Mouse (Mus musculus): Measurements from ENCODE around the gene Tubg2. TPM values are rescaled to one million over a fixed set of nuclear protein-coding genes. Genes with fewer than 3 reads are reported as not detected.

Tubg2 gene
- polyA plus RNA-seq, 1 experiment from 2014 or later, result 3.5 TPM

- ATAC-seq (no peak), DNase-seq (ENCODE audit: low read depth, low spot score) (no peak)
- in situ Hi-C loops (cut with MboI; ENCODE audit: low pct_unique_long_range_greater_than_20kb), result loop anchor here (10.0 kb wide), 1 partner anchor 201 kb away; the partner anchor contains the start of gene Cavin1
- ChIA-PET CTCF (interaction anchor here (0.9 to 3.2 kb wide), 11 partner anchors 12 to 116 kb away, joined by 3 to 13 read pairs (median 4); partner anchors contain the start of genes Naglu, Psmc3ip, Retreg3 and Tubg1), POLR2A (interaction anchor here (0.6 to 2.8 kb wide), 2 partner anchors 80 to 81 kb away, joined by 3 to 10 read pairs; partner anchors contain the start of gene Psmc3ip)
- no peaks in the 10 kb centered on the region for H3K27me3 ChIP-seq
- no peak for TF ChIP-seq CTCF (IDR thresholded peaks at IDR 0.05)
Measured at GRCm38 (mm10) chr11:101175636-101176116, 20.0 kb downstream of the Tubg2 start.

DNA sequence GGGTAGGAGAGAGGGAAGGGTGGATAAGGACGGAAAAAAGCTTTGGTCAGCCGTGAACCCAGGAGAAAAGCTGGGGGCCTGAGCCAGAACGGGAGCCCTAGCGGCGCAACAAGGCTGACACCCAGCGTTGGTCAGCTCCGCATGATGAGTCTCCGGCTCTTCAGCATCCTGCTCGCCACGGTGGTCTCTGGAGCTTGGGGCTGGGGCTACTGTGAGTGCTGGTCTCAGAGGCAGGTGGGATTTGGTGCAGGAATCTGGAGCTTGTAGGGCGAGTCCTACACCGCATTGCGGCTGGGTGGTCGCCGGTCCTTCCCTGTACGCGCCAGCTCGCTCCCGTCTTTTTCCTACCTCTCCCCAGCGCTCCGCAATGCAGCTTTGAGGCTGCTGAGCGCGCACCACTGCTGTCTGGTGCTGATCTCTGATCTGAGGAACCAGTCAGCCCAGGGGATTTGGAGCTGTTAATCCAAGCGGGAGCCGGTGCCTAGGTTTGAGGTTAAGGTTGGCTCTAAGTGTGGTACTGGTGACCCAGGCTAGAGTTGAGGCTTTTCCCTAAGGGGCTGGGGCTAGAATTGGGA is 20.5 kb downstream of the Tubg2 start:
- CTCF ChIA-PET, result interaction anchor here (0.6 to 3.2 kb wide), 16 partner anchors 11 to 193 kb away, joined by 3 to 13 read pairs (median 4); partner anchors contain the start of genes Becn1, Naglu, Psmc3ip and Retreg3
- TF ChIP-seq CTCF (IDR thresholded peaks at IDR 0.05), result no peak
- POLR2A ChIA-PET, result interaction anchor here (0.6 to 2.8 kb wide), 3 partner anchors 11 to 82 kb away, joined by 3 to 10 read pairs (median 4); partner anchors contain the start of gene Psmc3ip
- in situ Hi-C loops (cut with MboI; ENCODE audit: low pct_unique_long_range_greater_than_20kb), result loop anchor here (10.0 kb wide), 1 partner anchor 201 kb away; the partner anchor contains the start of gene Cavin1
- no peak for DNase-seq (ENCODE audit: low read depth, low spot score)
- ATAC-seq, result no peak
- no peaks in the 10 kb centered on the region for H3K27me3 ChIP-seq

DNA sequence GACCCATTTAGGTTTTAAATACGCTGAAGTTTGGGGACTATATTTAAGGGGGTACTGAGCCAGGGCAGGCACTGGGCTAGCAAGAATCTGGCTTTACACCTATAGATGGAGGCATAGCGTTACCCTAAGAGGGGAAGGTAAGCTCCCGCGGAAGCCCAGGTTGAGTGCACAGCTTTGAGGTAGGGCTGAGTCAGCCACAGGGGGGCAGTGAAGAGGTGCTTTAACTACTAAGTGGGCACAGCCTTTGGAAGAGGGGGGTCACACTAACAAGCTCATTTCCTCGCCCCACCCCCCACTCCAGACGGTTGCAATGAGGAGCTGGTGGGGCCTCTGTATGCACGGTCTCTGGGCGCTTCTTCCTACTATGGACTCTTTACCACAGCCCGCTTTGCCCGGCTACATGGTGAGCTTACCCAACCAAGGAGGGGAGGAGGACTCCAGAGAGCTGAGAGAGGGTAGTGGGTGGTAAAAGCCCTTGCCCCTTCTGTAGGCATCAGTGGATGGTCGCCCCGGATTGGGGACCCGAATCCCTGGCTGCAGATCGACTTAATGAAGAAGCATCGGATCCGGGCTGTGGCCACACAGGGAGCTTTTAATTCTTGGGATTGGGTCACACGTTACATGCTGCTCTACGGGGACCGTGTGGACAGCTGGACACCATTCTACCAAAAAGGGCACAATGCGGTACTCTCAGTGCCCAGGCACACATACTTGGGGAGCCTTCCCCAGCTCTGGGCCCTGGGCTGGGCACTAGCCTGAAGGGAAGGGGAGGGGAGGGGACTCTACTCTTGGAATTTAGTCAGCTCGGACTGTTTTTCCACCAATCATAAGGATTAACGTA is 21.4 kb downstream of the Tubg2 start:
- ChIA-PET POLR2A (interaction anchor here (1.1 to 2.8 kb wide), 3 partner anchors 10 to 82 kb away, joined by 4 to 10 read pairs (median 7); partner anchors contain the start of gene Psmc3ip), CTCF (interaction anchor here (0.6 to 3.2 kb wide), 15 partner anchors 10 to 194 kb away, joined by 3 to 13 read pairs (median 4); partner anchors contain the start of genes Becn1, Mlx, Naglu and Psmc3ip)
- in situ Hi-C loops (cut with MboI; ENCODE audit: low pct_unique_long_range_greater_than_20kb), result loop anchor here (10.0 kb wide), 1 partner anchor 202 kb away; the partner anchor contains the start of gene Cavin1
- no peak for TF ChIP-seq CTCF (IDR thresholded peaks at IDR 0.05)
- H3K27me3 ChIP-seq, result no peaks in the 10 kb centered on the region
- DNase-seq (ENCODE audit: low read depth, low spot score), result no peak
- no peak for ATAC-seq

GRCm38 (mm10) chr11:101178061-101179058 is 22.7 kb downstream of the Tubg2 start:
- POLR2A ChIA-PET, result interaction anchor here (1.1 to 2.8 kb wide), 2 partner anchors 13 to 83 kb away, joined by 7 to 10 read pairs; partner anchors contain the start of gene Psmc3ip
- ATAC-seq (no peak), DNase-seq (ENCODE audit: low read depth, low spot score) (no peak)
- in situ Hi-C loops (cut with MboI; ENCODE audit: low pct_unique_long_range_greater_than_20kb), result loop anchor here (10.0 kb wide), 1 partner anchor 204 kb away; the partner anchor contains the start of gene Cavin1
- no peak for TF ChIP-seq CTCF (IDR thresholded peaks at IDR 0.05)
- CTCF ChIA-PET, result interaction anchor here (1.2 to 3.2 kb wide), 5 partner anchors 9 to 91 kb away, joined by 3 to 13 read pairs (median 11); partner anchors contain the start of genes Mlx and Psmc3ip
- no peaks in the 10 kb centered on the region for H3K27me3 ChIP-seq

DNA sequence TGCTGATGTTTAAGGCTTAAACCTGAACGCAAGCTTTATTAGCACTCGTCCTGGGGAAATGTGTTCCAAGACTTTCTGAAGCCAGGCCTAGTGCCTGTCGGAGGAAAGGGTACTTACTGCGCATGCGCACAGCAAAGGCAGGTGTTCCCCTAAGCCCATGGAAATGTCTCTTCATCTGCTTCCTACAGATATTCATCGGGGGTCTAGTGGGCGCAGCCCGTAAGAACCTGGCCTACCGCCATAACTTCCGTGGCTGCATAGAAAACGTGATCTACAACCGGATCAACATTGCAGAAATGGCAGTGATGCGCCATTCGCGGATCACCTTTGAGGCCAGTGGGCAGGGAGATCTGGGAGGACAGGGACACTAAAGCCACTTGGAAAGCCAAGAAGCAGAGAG is 23.6 kb downstream of the Tubg2 start:
- ChIA-PET POLR2A (no interaction called here), CTCF (interaction anchor here (1.8 kb wide), 1 partner anchor 12 kb away, joined by 4 read pairs; no protein-coding TSS in a partner anchor)
- in situ Hi-C loops (cut with MboI; ENCODE audit: low pct_unique_long_range_greater_than_20kb), result loop anchor here (10.0 kb wide), 1 partner anchor 205 kb away; the partner anchor contains the start of gene Cavin1
- no peak for TF ChIP-seq CTCF (IDR thresholded peaks at IDR 0.05)
- no peaks in the 10 kb centered on the region for H3K27me3 ChIP-seq
- ATAC-seq (no peak), DNase-seq (ENCODE audit: low read depth, low spot score) (no peak)

GRCm38 (mm10) chr11:101180261-101180660 is 24.6 kb downstream of the Tubg2 start:
- POLR2A ChIA-PET, result interaction anchor here (1.0 kb wide), 1 partner anchor 50 kb away, joined by 3 read pairs; no protein-coding TSS in a partner anchor
- H3K27me3 ChIP-seq, result no peaks in the 10 kb centered on the region
- no peak for TF ChIP-seq CTCF (IDR thresholded peaks at IDR 0.05)
- in situ Hi-C loops (cut with MboI; ENCODE audit: low pct_unique_long_range_greater_than_20kb), result no loop called here
- CTCF ChIA-PET, result interaction anchor here (0.8 to 1.8 kb wide), 4 partner anchors 11 to 111 kb away, joined by 3 to 6 read pairs (median 4); partner anchors contain the start of genes Naglu and Psmc3ip
- no peak for DNase-seq (ENCODE audit: low read depth, low spot score)
- ATAC-seq, result no peak

- in situ Hi-C loops (cut with MboI; ENCODE audit: low pct_unique_long_range_greater_than_20kb), result no loop called here
- no peak for ATAC-seq
- ChIA-PET CTCF (interaction anchor here (0.7 to 1.8 kb wide), 5 partner anchors 9 to 85 kb away, joined by 3 to 6 read pairs (median 3); partner anchors contain the start of gene Psmc3ip), POLR2A (interaction anchor here (1.0 kb wide), 1 partner anchor 51 kb away, joined by 3 read pairs; no protein-coding TSS in a partner anchor)
- no peak for TF ChIP-seq CTCF (IDR thresholded peaks at IDR 0.05)
- DNase-seq (ENCODE audit: low read depth, low spot score), result no peak
- no peaks in the 10 kb centered on the region for H3K27me3 ChIP-seq
Measured at GRCm38 (mm10) chr11:101180846-101181740, 25.4 kb downstream of the Tubg2 start.

GRCm38 (mm10) chr11:101181961-101182360 is 26.3 kb downstream of the Tubg2 start:
- in situ Hi-C loops (cut with MboI; ENCODE audit: low pct_unique_long_range_greater_than_20kb), result no loop called here
- no peak for ATAC-seq
- POLR2A ChIA-PET, result no interaction called here
- no peak for TF ChIP-seq CTCF (IDR thresholded peaks at IDR 0.05)
- no peak for DNase-seq (ENCODE audit: low read depth, low spot score)
- CTCF ChIA-PET, result interaction anchor here (0.7 to 1.0 kb wide), 3 partner anchors 8 to 10 kb away, joined by 3 read pairs; no protein-coding TSS in a partner anchor
- no peaks in the 10 kb centered on the region for H3K27me3 ChIP-seq
